Mouse (Mus musculus) G1E (cell line): Measurements from ENCODE around the gene Tspan33. TPM values are rescaled to one million over a fixed set of nuclear protein-coding genes. Genes with fewer than 3 reads are reported as not detected.
A peak's percentile ranks its signal among the peaks of the same experiment; 100 is the strongest.

Experiments
- ATAC-seq: 2 replicates; pipeline ENCODE4 v1.8.0; 2016; ENCODE audit warnings: mild to moderate bottlenecking; ENCODE audit not compliant: insufficient number of reproducible peaks, poor library complexity, low FRiP score, severe bottlenecking; ENCODE audit errors: extremely low read depth
- DNase-seq: peaks from one replicate; pipeline ENCODE4 v3.0.0; 2012; ENCODE audit warnings: low spot score
- H3K27me3 ChIP-seq: 2 replicates; pipeline ENCODE4 v1.6.1; 2012; ENCODE audit warnings: mild to moderate bottlenecking, low read length, inconsistent platforms; ENCODE audit not compliant: insufficient read depth
- H3K36me3 ChIP-seq: replicated peaks from 2 replicates; pipeline ENCODE3; 2012; ENCODE audit warnings: mild to moderate bottlenecking, inconsistent platforms
- H3K4me1 ChIP-seq: 2 replicates; pipeline ENCODE4 v1.6.1; 2012; ENCODE audit warnings: low read depth, low read length, inconsistent platforms, mixed read lengths; ENCODE audit not compliant: insufficient read depth
- H3K4me3 ChIP-seq: 2 replicates; pipeline ENCODE4 v1.5.1; 2012; ENCODE audit warnings: low read depth, mild to moderate bottlenecking, inconsistent platforms, low read length, moderate library complexity, mixed read lengths
- H3K9me3 ChIP-seq: replicated peaks from 2 replicates; pipeline ENCODE4 v1.6.1; 2012; ENCODE audit warnings: inconsistent platforms
- CTCF ChIP-seq: IDR thresholded peaks from 2 replicates; pipeline ENCODE4 v1.5.1; 2012; ENCODE audit warnings: low read depth, low read length, inconsistent platforms, mixed read lengths
- GATA1 ChIP-seq: IDR thresholded peaks from 2 replicates; pipeline ENCODE4 v1.6.1; 2012; ENCODE audit warnings: borderline replicate concordance, low read length, inconsistent platforms, mixed read lengths
- GATA2 ChIP-seq: IDR thresholded peaks from 2 replicates; pipeline ENCODE4 v1.6.1; 2012; ENCODE audit warnings: low read depth, low read length, inconsistent platforms, borderline replicate concordance
- POLR2AphosphoS5 ChIP-seq: IDR thresholded peaks from 2 replicates; pipeline ENCODE4 v1.6.1; 2012; ENCODE audit warnings: low read depth, low read length, inconsistent platforms; ENCODE audit not compliant: insufficient replicate concordance
- TAL1 ChIP-seq: conservative IDR thresholded peaks from 2 replicates; pipeline ENCODE4 v1.6.1; 2012; ENCODE audit warnings: low read depth, low read length, inconsistent platforms, mixed read lengths
- polyA plus RNA-seq: library from polyadenylated mRNA; stranded (reverse); fragments of >175 nt; gene quantifications from 2 replicates; pipeline ENCODE4 v1.2.3, GENCODE M21; 2012
- total RNA-seq, 2 experiments: library from RNA; stranded (forward) in 1 of 2; stranded (reverse) in 1 of 2; fragments of 200-1000 nt in 1 of 2; fragments of >200 nt in 1 of 2; fragmentation: Nextera tagmentation in 1 of 2; gene quantifications; 2 replicates each; pipeline ENCODE4 v1.2.3; 2014 to 2017

The Tspan33 gene
- total and polyA plus RNA-seq, 3 experiments = 33.2 to 80.8 (median 33.9) TPM

DNA sequence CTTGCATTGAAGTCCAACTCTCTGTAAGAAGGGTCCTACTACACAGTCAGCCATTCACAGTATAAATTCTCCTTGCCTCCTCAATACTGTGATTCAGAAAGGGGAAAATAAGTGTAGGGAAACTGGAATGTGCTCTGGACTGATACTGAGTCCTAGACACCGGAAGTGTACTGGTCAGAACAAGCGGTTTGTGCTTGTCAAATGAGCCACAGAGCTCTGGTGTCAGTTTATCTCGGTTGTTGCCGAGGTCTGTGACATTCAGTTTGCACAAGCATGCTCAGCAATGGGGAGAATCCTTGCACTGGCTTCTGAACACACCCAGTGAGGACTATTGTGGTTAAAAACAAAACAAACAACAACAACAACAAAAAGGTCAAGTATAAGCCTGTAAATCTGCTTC is 12.2 kb upstream of the Tspan33 start:
- H3K4me3 ChIP-seq = no peak overlapping the region
- peaks cover 6% of the 10 kb centered on the region for H3K9me3 ChIP-seq
- no peak for DNase-seq
- no peak for ATAC-seq
- peaks cover 19% of the 10 kb centered on the region for H3K4me1 ChIP-seq
- H3K27me3 ChIP-seq = peaks cover 13% of the 10 kb centered on the region
- no peaks in the 10 kb centered on the region for H3K36me3 ChIP-seq
- TF ChIP-seq CTCF = no peak
- TF ChIP-seq TAL1 = no peak
- no peak for TF ChIP-seq GATA1
- no peak for TF ChIP-seq POLR2AphosphoS5
- no peak for TF ChIP-seq GATA2

DNA sequence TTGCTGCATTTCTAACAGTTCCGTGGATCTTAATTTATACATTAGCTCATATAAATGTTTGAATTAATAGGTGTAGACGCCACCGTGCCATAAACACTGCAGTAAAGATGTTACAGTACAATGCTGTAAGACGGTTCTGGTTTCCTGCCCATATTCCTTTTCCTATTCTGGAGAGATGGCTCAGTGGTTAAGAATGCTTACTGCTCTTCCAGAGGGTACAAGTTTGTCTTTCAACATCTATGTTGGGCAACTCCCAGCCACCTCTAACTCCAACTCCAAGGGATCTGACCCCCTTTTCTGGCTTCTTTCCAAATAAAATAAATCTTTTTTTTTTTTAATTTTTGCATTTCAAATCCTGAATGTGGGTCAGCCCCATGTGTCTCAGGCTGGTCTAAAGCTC is 9.3 kb upstream of the Tspan33 start:
- no peak overlapping the region for H3K4me3 ChIP-seq

DNA sequence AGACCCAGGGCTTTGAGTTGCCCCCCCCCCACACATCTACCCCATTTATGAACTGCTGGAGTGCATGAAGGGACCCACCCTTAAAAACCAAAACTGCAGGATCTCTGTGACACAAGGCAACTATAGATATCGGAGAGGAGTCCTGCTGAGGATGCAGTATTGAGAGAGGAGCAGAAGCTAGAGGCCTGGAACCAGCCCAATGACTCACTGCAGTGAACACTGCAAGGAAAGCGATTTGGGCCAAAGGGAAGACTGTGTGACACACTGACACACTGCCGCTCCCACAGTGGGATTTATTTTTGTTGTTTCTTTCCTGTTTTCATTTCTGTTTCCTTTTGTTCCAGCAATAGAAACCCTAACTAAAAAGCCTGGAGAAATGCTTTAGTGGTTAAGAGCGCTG is 8.1 kb upstream of the Tspan33 start:
- no peak for DNase-seq
- no peak for ATAC-seq
- H3K9me3 ChIP-seq = no peaks in the 10 kb centered on the region
- no peaks in the 10 kb centered on the region for H3K36me3 ChIP-seq
- H3K4me3 ChIP-seq = no peak overlapping the region
- TF ChIP-seq GATA2 = no peak
- TF ChIP-seq POLR2AphosphoS5 = no peak
- TF ChIP-seq GATA1 = no peak
- no peak for TF ChIP-seq CTCF
- TF ChIP-seq TAL1 = no peak
- H3K27me3 ChIP-seq = peaks cover 27% of the 10 kb centered on the region
- peaks cover 11% of the 10 kb centered on the region for H3K4me1 ChIP-seq

More for the DNA sequence above, 9.3 kb upstream of the Tspan33 start:
- no peaks in the 10 kb centered on the region for H3K36me3 ChIP-seq
- peaks cover 20% of the 10 kb centered on the region for H3K27me3 ChIP-seq
- H3K9me3 ChIP-seq = peaks cover 1% of the 10 kb centered on the region
- ATAC-seq (no peak), DNase-seq (no peak)
- TF ChIP-seq POLR2AphosphoS5 (no peak), GATA2 (no peak), GATA1 (no peak), TAL1 (no peak), CTCF (no peak)
- H3K4me1 ChIP-seq = peaks cover 18% of the 10 kb centered on the region

DNA sequence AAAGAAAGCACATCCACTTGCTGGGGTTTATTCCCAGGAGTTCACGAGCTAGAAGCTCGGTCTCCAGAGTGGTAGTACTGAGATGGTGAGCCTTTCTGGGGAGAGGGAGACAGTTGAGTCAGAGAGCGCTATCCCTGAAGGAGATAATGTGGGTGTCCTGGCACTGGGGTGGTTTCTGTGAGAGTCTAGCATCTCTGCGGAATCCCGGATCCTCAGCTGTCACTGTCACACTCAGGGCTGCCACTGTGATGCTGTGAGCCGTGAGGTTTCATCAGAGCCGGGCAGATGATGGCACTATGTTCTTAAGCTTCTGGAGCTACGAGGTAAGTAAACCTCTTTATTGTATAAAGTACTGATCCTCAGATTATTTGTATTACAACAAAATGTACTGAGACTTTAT is 4.6 kb upstream of the Tspan33 start:
- no peak for TF ChIP-seq GATA2
- TF ChIP-seq CTCF = no peak
- no peak for DNase-seq
- no peak overlapping the region for H3K4me3 ChIP-seq
- H3K36me3 ChIP-seq = no peaks in the 10 kb centered on the region
- ATAC-seq = no peak
- H3K4me1 ChIP-seq = peaks cover 22% of the 10 kb centered on the region
- H3K27me3 ChIP-seq = peaks cover 34% of the 10 kb centered on the region
- H3K9me3 ChIP-seq = no peaks in the 10 kb centered on the region

DNA sequence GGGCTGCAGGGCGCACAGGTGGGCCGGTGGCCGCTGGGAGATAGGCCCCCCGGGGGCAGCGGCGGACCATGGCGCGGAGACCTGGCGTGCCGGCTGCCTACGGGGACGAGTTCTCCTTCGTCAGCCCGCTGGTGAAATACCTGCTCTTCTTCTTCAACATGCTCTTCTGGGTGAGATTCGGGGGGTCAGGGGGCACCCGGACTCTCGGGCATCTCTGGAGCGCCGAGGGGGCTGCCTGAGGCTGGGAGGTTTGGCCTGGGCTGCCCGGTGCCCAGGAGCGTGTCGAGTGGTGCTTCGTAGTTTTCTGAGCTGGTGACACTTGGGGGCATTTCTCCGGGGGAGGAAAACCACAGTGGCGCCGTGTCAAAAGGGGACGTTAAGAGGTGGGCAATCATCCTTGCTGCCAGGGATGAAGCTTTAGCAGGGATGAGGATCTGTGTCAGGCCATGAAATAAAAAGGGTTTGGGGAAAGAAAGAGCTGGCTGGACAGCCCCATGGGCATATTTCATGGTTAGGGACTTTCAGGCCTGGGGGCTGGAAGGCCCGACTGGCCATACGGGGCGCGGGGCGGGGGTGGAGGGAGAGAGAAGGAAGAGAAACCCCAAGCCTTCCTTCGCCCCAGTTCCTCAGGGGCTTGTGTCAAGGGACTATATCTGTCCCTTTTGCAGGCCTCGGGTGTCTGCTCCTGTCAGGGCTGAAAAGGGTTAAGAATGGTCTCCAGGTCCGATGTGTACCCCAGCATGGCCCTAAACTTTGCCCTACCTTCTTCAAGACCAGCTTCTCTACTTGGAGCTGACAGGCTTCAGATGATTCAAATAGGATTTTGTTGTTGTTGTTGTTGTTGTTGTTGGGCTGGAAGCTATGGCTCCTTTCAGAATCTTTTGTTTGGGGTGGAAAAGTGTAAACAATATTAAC is 610 bp downstream of the Tspan33 start:
- Histone ChIP-seq H3K36me3 (peaks cover 21% of the 10 kb centered on the region), H3K4me3 (peak overlapping the region; percentile 96), H3K9me3 (no peaks in the 10 kb centered on the region), H3K27me3 (peaks cover 19% of the 10 kb centered on the region), H3K4me1 (peaks cover 63% of the 10 kb centered on the region)
- ATAC-seq = no peak
- peak; percentile 25 for DNase-seq
- TF ChIP-seq GATA2 = no peak
- TF ChIP-seq CTCF = no peak
- TF ChIP-seq TAL1 = no peak
- TF ChIP-seq POLR2AphosphoS5 = no peak
- TF ChIP-seq GATA1 = no peak

DNA sequence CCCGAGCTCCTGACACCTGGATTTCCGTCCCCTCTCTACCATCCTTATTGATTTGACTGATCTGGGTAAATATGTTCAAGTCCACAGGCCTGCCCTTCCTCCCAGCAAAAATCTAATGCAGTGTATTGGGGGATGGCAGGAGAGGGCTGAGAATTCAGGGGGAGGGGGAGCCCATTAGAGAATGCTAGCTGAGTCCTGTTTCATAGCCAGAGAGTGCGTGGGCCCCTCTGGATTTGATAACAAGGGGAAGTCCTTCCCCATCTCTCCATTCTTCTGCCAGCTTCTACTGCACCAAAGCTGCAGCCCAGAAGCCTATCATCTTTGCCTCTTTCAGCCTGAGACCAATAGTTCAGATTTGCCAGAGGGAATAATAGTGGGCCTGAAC is 1.3 kb downstream of the Tspan33 start:
- DNase-seq (peak; percentile 29), ATAC-seq (no peak)
- H3K4me3 ChIP-seq = peak overlapping the region; percentile 96
- TF ChIP-seq GATA1 (no peak), POLR2AphosphoS5 (no peak), CTCF (no peak), TAL1 (no peak), GATA2 (no peak)
- H3K36me3 ChIP-seq = peaks cover 21% of the 10 kb centered on the region
- H3K27me3 ChIP-seq = peaks cover 15% of the 10 kb centered on the region
- H3K4me1 ChIP-seq = peaks cover 65% of the 10 kb centered on the region
- H3K9me3 ChIP-seq = no peaks in the 10 kb centered on the region
